Mouse (Mus musculus) forebrain, embryonic 11.5 days (tissue): Measurements from ENCODE around the gene Snrnp200. TPM values are rescaled to one million over a fixed set of nuclear protein-coding genes. Genes with fewer than 3 reads are reported as not detected.
A peak's percentile ranks its signal among the peaks of the same experiment; 100 is the strongest.
"Not testable (repeated sequence)": the region's sequence is repeated elsewhere in the genome, so short reads cannot be mapped to it uniquely, and the experiment has no call there.

Experiments
- ATAC-seq: fragments of 200-750 bp; cut with Nextera tagmentation; replicated peaks from 2 replicates; pipeline ENCODE4 v1.8.0; 2017; ENCODE audit warnings: moderate TSS enrichment; ENCODE audit not compliant: low FRiP score
- DNase-seq: peaks from one replicate; pipeline ENCODE4 v3.0.0-alpha.2; 2017; ENCODE audit warnings: low spot score
- H3K27ac ChIP-seq: fragments of 300-500 bp; sonication (generic); 2 replicates; pipeline ENCODE4 v1.5.1; 2014; ENCODE audit warnings: low read depth, low read length
- H3K27me3 ChIP-seq: fragments of 300-500 bp; sonication (generic); 2 replicates; pipeline ENCODE4 v1.6.1; 2014; ENCODE audit warnings: mild to moderate bottlenecking, low read length, mixed read lengths; ENCODE audit not compliant: control insufficient read depth, insufficient read depth
- H3K36me3 ChIP-seq: fragments of 300-500 bp; sonication (generic); 2 replicates; pipeline ENCODE4 v1.6.1; 2014; ENCODE audit warnings: mild to moderate bottlenecking, low read length, moderate library complexity, mixed read lengths; ENCODE audit not compliant: control insufficient read depth, insufficient read depth
- H3K4me1 ChIP-seq: fragments of 300-500 bp; sonication (generic); replicated peaks from 2 replicates; pipeline ENCODE4 v1.6.1; 2014; ENCODE audit warnings: low read length, mixed read lengths; ENCODE audit not compliant: control insufficient read depth, insufficient read depth
- H3K4me2 ChIP-seq: fragments of 300-500 bp; sonication (generic); 2 replicates; pipeline ENCODE4 v1.6.1; 2014; ENCODE audit warnings: low read depth, mild to moderate bottlenecking, low read length, moderate library complexity, mixed read lengths; ENCODE audit not compliant: severe bottlenecking
- H3K4me3 ChIP-seq: fragments of 300-500 bp; sonication (generic); 2 replicates; pipeline ENCODE4 v1.5.1; 2014; ENCODE audit warnings: low read depth, low read length
- H3K9ac ChIP-seq: fragments of 300-500 bp; sonication (generic); 2 replicates; pipeline ENCODE4 v1.6.1; 2014; ENCODE audit warnings: low read length
- H3K9me3 ChIP-seq: fragments of 300-500 bp; sonication (generic); 2 replicates; pipeline ENCODE4 v1.6.1; 2016; ENCODE audit warnings: low read length, mixed read lengths; ENCODE audit not compliant: control insufficient read depth
- WGBS: fragments of 180-500 bp; shearing (Covaris S2); extraction: QIAGEN DNeasy Blood & Tissue Kit; methylation state at CpG from one replicate; pipeline ENCODE4 v1.1.7; 2014; 5-methylcytosine and 5-hydroxymethylcytosine counted together
- polyA plus RNA-seq: library from polyadenylated mRNA; unstranded; fragments of >200 nt; fragmentation: Nextera tagmentation; extraction: Ambion mirVana; gene quantifications from 2 replicates; pipeline ENCODE4 v1.2.1, GENCODE M21; 2014

The Snrnp200 gene
- polyA plus RNA-seq = 113 and 115 TPM in 2 replicates

- 12% methylated on average over 36 of the region's 36 CpGs for WGBS
- peak within 1 kb of the TSS; percentile 85 for H3K4me2 ChIP-seq
- peak; percentile 97 for ATAC-seq
- peak within 1 kb of the TSS; percentile 65; the same call in 1 of the 2 replicates for H3K27ac ChIP-seq
- peaks cover 7% of the 10 kb centered on the region; the same call in 1 of the 2 replicates for H3K4me1 ChIP-seq
- DNase-seq = peak; percentile 94
- H3K36me3 ChIP-seq = peaks cover 3% of the 10 kb centered on the region; the same call in 1 of the 2 replicates
- H3K9ac ChIP-seq = peak within 1 kb of the TSS; percentile 90
- peak within 1 kb of the TSS; percentile 88 for H3K4me3 ChIP-seq
- H3K27me3 ChIP-seq = no peaks in the 10 kb centered on the region
- no peaks in the 10 kb centered on the region for H3K9me3 ChIP-seq
Measured at GRCm38 (mm10) chr2:127207547-127208451, at the start of gene Snrnp200, which contains the start of gene 1810024B03Rik. Snrnp200 (plus strand) TSS chr2:127208386. 1810024B03Rik (minus strand) TSS chr2:127208280.

- H3K9ac ChIP-seq = no peak overlapping the region
- no peaks in the 10 kb centered on the region for H3K27me3 ChIP-seq
- no peak overlapping the region for H3K4me3 ChIP-seq
- no peaks in the 10 kb centered on the region for H3K36me3 ChIP-seq
- 67% methylated on average over 4 of the region's 4 CpGs for WGBS
- no peaks in the 10 kb centered on the region for H3K4me1 ChIP-seq
- no peak for ATAC-seq
- H3K27ac ChIP-seq = no peak overlapping the region
- H3K4me2 ChIP-seq = no peak overlapping the region
- DNase-seq = no peak
- H3K9me3 ChIP-seq = no peaks in the 10 kb centered on the region
Measured at GRCm38 (mm10) chr2:127165675-127166074, 42.5 kb upstream of the Snrnp200 start.

GRCm38 (mm10) chr2:127166261-127166660, 41.9 kb upstream of the Snrnp200 start:
- H3K36me3 ChIP-seq, H3K9me3 ChIP-seq, H3K27me3 ChIP-seq, ATAC-seq, H3K4me1 ChIP-seq, DNase-seq, H3K4me2 ChIP-seq, H3K9ac ChIP-seq, H3K27ac ChIP-seq, H3K4me3 ChIP-seq: not testable (repeated sequence)
- 10% methylated on average over 1 of the region's 1 CpGs for WGBS

GRCm38 (mm10) chr2:127182598-127183381, 25.4 kb upstream of the Snrnp200 start:
- Histone ChIP-seq H3K4me1 (no peaks in the 10 kb centered on the region), H3K27ac (peak overlapping the region; percentile 37), H3K9me3 (no peaks in the 10 kb centered on the region), H3K9ac (peak overlapping the region; percentile 76), H3K4me3 (peak overlapping the region; percentile 38), H3K4me2 (peak overlapping the region; percentile 74), H3K27me3 (no peaks in the 10 kb centered on the region), H3K36me3 (no peaks in the 10 kb centered on the region)
- peak; percentile 81 for DNase-seq
- ATAC-seq = peak; percentile 100
- 2% methylated on average over 17 of the region's 17 CpGs for WGBS

- H3K9me3 ChIP-seq = no peaks in the 10 kb centered on the region
- ATAC-seq = no peak
- DNase-seq = no peak
- H3K4me1 ChIP-seq = no peaks in the 10 kb centered on the region
- no peaks in the 10 kb centered on the region for H3K36me3 ChIP-seq
- no peak overlapping the region for H3K27ac ChIP-seq
- no peak overlapping the region for H3K4me3 ChIP-seq
- H3K9ac ChIP-seq = no peak overlapping the region
- no peak overlapping the region for H3K4me2 ChIP-seq
- H3K27me3 ChIP-seq = no peaks in the 10 kb centered on the region
Measured at GRCm38 (mm10) chr2:127189574-127189973, 18.6 kb upstream of the Snrnp200 start.

GRCm38 (mm10) chr2:127204932-127205331, 3.3 kb upstream of the Snrnp200 start:
- H3K27ac ChIP-seq = no peak overlapping the region
- peaks cover 7% of the 10 kb centered on the region; the same call in 1 of the 2 replicates for H3K4me1 ChIP-seq
- H3K27me3 ChIP-seq = no peaks in the 10 kb centered on the region
- H3K9ac ChIP-seq = no peak overlapping the region
- peak; percentile 71 for DNase-seq
- H3K4me3 ChIP-seq = no peak overlapping the region
- WGBS = 45% methylated on average over 3 of the region's 3 CpGs
- no peaks in the 10 kb centered on the region for H3K36me3 ChIP-seq
- H3K4me2 ChIP-seq = no peak overlapping the region
- no peak for ATAC-seq
- no peaks in the 10 kb centered on the region; the same call in 1 of the 2 replicates for H3K9me3 ChIP-seq

GRCm38 (mm10) chr2:127205936-127206335, 2.2 kb upstream of the Snrnp200 start:
- WGBS = 89% methylated on average over 4 of the region's 4 CpGs
- H3K27me3 ChIP-seq, H3K36me3 ChIP-seq, H3K4me1 ChIP-seq, H3K27ac ChIP-seq, H3K4me2 ChIP-seq, DNase-seq, H3K9me3 ChIP-seq, H3K9ac ChIP-seq, H3K4me3 ChIP-seq, ATAC-seq: not testable (repeated sequence)

- Histone ChIP-seq H3K27ac (no peak overlapping the region), H3K9ac (no peak overlapping the region), H3K36me3 (peaks cover 3% of the 10 kb centered on the region; the same call in 1 of the 2 replicates), H3K9me3 (no peaks in the 10 kb centered on the region), H3K4me2 (no peak overlapping the region), H3K4me1 (peaks cover 7% of the 10 kb centered on the region; the same call in 1 of the 2 replicates), H3K4me3 (no peak overlapping the region), H3K27me3 (no peaks in the 10 kb centered on the region)
- WGBS = 94% methylated on average over 2 of the region's 2 CpGs
- DNase-seq (no peak), ATAC-seq (no peak)
Measured at GRCm38 (mm10) chr2:127206916-127207315, 1.3 kb upstream of the Snrnp200 start.
